Mouse (Mus musculus): Measurements from ENCODE around the gene Dhx16. TPM values are rescaled to one million over a fixed set of nuclear protein-coding genes. Genes with fewer than 3 reads are reported as not detected.

The Dhx16 gene
- polyA plus RNA-seq, 1 experiment from 2014 or later: 40.4 TPM

DNA sequence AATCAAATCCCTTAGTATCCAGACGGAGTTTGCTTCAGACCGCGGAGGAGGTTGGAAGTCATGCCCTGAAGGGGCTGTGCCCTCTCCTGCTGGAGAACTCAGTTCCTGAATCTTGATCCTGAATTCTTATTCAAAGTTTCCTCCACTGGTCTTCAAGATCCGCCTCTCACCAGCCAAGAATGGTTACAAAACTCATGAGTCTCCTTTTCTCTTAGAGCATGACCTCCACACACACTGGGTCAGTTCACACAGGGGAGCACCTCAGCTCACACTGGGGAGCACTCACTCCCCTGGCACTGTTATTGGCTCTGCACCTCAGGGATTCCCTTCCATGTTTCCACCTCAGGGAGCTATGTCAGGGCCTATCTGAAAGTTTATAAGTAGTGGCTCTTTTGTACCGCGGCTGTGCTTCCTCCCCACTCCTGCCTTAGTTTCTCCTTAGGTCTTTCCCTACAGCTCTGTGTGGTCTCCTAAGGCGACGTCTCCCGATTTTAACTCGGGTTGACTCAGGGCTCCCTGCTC lies 14.7 kb upstream of the Dhx16 start:
- H3K4me1 ChIP-seq: peaks cover 51% of the 10 kb centered on the region
- peak overlapping the region; percentile 97 for H3K4me2 ChIP-seq
- peak overlapping the region; percentile 98 for H3K27ac ChIP-seq
- ATAC-seq (replicated peaks): no peak
- H3K36me3 ChIP-seq (replicated peaks): no peaks in the 10 kb centered on the region
- H3K9me3 ChIP-seq: no peaks in the 10 kb centered on the region
- H3K4me3 ChIP-seq: peak overlapping the region; percentile 78
- H3K27me3 ChIP-seq (replicated peaks): no peaks in the 10 kb centered on the region
- WGBS: 26% methylated on average over 10 of the region's 10 CpGs
- H3K9ac ChIP-seq: peak overlapping the region; percentile 91

DNA sequence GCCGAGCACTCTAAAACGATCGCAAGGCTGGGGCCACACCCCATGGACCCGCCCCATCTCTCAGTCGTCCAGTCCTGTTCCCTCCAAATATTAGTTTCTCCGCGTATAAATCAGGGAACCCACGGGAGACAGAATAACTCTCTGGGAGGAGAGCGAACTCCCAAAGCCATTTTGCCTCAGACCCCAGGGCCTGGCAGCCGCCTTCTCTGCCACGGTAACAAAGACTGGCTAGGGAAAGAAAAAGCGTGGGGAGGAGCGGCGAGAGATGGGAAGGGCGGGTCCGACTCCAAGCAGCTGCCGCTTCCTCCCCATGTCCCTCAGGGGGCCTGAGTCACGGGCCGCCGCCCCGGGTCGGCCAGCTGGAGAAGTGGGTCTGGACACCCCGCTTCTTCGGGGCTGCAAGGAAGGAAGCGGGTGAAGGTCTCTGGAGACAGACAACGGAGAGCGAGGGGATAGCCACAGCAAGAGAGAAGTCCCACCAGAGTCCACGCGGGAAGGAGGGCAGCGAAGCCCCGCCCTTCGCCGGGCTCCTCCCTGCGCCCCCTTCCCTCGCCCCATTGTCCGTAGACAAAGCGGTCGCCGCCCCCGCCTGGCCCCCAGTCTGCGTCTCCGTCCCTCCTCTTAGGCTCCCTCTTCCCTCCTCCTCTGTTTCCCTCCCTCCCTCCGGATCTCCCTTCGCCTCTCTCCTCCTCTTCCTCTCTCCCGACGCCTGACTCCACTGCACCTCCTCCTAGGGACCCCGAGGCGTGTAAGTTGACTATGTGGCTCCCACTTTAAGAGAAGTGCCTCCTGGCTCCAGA lies 13.9 kb upstream of the Dhx16 start, which contains the start of gene Ppp1r18:
Ppp1r18 (plus strand) TSS at position 113 of the 800 bp plus-strand sequence.
- peaks cover 56% of the 10 kb centered on the region for H3K4me1 ChIP-seq
- peak within 1 kb of the TSS; percentile 78 for H3K4me3 ChIP-seq
- no peaks in the 10 kb centered on the region for H3K9me3 ChIP-seq
- peak; percentile 59 for ATAC-seq (replicated peaks)
- peak within 1 kb of the TSS; percentile 91 for H3K9ac ChIP-seq
- H3K4me2 ChIP-seq: peak within 1 kb of the TSS; percentile 97
- H3K27me3 ChIP-seq (replicated peaks): no peaks in the 10 kb centered on the region
- H3K36me3 ChIP-seq (replicated peaks): no peaks in the 10 kb centered on the region
- WGBS: under 1% methylated on average over 48 of the region's 48 CpGs
- H3K27ac ChIP-seq: peak within 1 kb of the TSS; percentile 98

DNA sequence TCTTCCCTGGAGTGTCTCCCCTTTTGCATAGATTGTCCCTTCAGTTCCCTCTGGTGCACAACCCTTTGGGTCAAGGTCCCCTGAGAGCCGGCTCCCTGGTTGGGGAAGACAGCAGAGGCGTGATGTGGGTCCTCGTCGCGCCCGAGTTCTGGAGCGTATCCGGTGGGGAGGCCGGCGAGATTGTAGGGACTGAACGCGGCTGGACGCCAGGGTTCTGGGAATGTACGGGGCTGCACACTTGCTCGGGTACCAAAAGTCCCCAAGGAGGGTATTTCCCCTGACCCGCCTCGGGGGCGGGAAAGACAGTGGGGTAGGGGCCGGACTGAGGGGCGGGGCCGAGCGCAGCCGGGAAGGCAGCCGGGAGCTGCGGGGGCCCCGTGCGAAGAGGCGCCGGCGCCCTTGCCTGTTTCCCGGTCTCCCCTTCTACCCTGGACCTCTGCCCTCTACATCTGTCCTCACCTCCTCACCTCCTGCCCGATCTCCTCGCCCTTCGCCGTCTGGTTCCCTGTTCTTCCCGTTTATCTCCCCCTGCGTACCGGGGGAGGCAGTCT lies 13.3 kb upstream of the Dhx16 start:
- peak overlapping the region; percentile 98 for H3K27ac ChIP-seq
- H3K4me3 ChIP-seq: peak overlapping the region; percentile 78
- peak overlapping the region; percentile 91 for H3K9ac ChIP-seq
- H3K9me3 ChIP-seq: no peaks in the 10 kb centered on the region
- H3K27me3 ChIP-seq (replicated peaks): no peaks in the 10 kb centered on the region
- peak; percentile 30 for ATAC-seq (replicated peaks)
- WGBS: 1% methylated on average over 38 of the region's 38 CpGs
- H3K4me1 ChIP-seq: peaks cover 61% of the 10 kb centered on the region
- H3K4me2 ChIP-seq: peak overlapping the region; percentile 97
- 0 out of 2 replicates have a peak, but pooled peaks cover 3% of the 10 kb centered on the region for H3K36me3 ChIP-seq (replicated peaks)

DNA sequence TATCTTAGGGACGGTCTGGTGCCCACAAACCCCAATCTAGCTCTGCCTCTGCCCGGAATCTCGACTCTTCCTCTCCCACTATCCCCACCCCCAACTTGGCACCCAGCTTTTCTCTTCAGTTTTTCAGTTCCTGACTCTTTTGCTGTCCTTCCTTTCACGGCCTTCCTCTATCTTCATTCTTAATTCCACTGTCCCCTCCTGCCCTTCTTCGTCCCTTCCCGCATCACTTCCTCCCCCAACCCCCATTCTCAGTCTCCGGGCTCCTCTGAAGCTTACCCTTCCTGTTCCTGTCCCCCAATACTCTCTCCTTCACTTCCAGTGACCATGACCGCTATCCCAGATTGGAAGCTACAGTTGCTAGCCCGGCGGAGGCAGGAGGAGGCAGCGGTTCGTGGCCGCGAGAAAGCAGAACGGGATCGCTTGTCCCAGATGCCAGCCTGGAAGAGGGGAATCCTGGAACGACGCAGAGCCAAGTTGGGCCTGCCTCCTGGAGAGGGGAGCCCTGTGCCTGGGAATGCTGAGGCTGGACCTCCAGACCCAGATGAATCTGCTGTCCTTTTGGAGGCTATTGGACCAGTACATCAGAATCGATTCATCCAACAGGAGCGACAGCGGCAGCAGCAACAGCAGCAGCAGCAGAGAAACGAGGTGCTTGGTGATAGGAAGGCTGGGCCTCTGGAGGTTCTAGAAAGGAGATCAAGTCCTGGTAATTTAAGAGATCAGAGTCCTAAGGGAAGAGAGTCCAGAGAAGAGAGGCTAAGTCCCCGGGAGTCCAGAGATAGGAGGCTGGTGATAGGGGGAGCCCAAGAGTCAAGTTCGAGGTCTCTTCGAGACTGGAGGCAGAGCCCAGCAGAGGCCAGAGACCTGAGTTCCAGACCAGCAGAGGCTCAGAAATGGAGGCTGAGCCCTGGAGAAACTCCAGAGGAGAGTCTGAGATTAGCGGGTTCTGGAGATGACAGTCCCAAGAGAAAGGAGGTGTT lies 12.4 kb upstream of the Dhx16 start:
- H3K9me3 ChIP-seq: no peaks in the 10 kb centered on the region
- peaks cover 61% of the 10 kb centered on the region for H3K4me1 ChIP-seq
- peak overlapping the region; percentile 91 for H3K9ac ChIP-seq
- WGBS: 6% methylated on average over 26 of the region's 26 CpGs
- no peak for ATAC-seq (replicated peaks)
- peak overlapping the region; percentile 98 for H3K27ac ChIP-seq
- peak overlapping the region; percentile 78 for H3K4me3 ChIP-seq
- no peaks in the 10 kb centered on the region for H3K27me3 ChIP-seq (replicated peaks)
- H3K36me3 ChIP-seq (replicated peaks): 0 out of 2 replicates have a peak, but pooled peaks cover 3% of the 10 kb centered on the region
- H3K4me2 ChIP-seq: peak overlapping the region; percentile 97

DNA sequence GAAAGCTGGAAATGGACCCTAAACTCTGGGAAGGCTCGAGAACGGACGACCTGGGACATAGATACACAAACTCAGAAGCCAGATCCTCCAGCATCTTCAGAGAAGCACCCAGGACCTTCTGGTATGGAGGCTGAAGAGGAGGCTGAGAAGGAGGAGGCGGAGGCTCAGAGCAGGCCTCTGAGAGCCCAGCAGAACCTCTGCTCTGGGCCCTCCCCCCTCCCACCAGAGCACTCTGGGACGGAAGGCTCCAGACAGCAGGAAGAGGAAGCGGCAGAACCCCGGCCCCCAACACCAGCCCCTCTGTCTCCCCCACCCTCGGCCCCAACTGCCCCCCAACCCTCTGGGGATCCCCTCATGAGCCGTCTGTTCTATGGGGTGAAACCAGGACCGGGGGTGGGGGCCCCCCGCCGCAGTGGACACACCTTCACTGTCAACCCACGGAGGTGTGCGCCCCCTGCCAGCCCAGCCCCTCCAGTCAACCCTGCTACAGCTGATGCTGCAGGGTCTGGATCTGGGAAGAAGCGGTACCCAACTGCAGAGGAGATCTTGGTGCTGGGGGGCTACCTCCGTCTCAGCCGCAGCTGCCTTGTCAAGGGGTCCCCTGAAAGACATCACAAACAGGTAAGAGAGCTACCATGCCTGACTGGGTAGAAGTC lies 11.3 kb upstream of the Dhx16 start:
- Histone ChIP-seq H3K27me3 (replicated peaks) (no peaks in the 10 kb centered on the region), H3K27ac (peak overlapping the region; percentile 53), H3K9ac (peak overlapping the region; percentile 61), H3K4me1 (peaks cover 71% of the 10 kb centered on the region), H3K4me2 (peak overlapping the region; percentile 97), H3K9me3 (no peaks in the 10 kb centered on the region), H3K4me3 (peak overlapping the region; percentile 78), H3K36me3 (replicated peaks) (0 out of 2 replicates have a peak, but pooled peaks cover 3% of the 10 kb centered on the region)
- 32% methylated on average over 17 of the region's 17 CpGs for WGBS
- no peak for ATAC-seq (replicated peaks)

DNA sequence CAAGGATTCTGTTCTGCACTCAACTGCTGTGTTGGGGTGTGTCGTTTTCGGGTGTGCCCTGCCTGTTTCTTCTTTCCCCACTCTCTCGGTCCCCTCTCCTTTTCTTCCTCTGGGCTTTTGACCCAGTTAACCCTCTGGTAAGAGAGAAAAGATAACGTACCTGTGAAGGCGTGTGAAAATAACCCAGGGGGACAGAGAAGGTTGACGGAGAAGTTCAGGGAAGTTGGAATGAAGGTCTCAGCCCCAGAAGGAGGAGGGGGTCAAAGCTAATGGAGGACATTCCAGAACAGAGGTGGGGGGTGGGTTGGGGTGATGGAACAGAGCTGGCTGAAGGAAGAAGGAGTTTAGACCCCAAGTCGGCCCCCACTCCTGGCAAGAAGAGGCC lies 10.7 kb upstream of the Dhx16 start:
- peak overlapping the region; percentile 97 for H3K4me2 ChIP-seq
- ATAC-seq (replicated peaks): no peak
- no peaks in the 10 kb centered on the region for H3K9me3 ChIP-seq
- WGBS: 2% methylated on average over 7 of the region's 7 CpGs
- H3K27me3 ChIP-seq (replicated peaks): no peaks in the 10 kb centered on the region
- H3K36me3 ChIP-seq (replicated peaks): 0 out of 2 replicates have a peak, but pooled peaks cover 4% of the 10 kb centered on the region
- peak overlapping the region; percentile 53 for H3K27ac ChIP-seq
- peak overlapping the region; percentile 78 for H3K4me3 ChIP-seq
- peak overlapping the region; percentile 61 for H3K9ac ChIP-seq
- peaks cover 77% of the 10 kb centered on the region for H3K4me1 ChIP-seq

DNA sequence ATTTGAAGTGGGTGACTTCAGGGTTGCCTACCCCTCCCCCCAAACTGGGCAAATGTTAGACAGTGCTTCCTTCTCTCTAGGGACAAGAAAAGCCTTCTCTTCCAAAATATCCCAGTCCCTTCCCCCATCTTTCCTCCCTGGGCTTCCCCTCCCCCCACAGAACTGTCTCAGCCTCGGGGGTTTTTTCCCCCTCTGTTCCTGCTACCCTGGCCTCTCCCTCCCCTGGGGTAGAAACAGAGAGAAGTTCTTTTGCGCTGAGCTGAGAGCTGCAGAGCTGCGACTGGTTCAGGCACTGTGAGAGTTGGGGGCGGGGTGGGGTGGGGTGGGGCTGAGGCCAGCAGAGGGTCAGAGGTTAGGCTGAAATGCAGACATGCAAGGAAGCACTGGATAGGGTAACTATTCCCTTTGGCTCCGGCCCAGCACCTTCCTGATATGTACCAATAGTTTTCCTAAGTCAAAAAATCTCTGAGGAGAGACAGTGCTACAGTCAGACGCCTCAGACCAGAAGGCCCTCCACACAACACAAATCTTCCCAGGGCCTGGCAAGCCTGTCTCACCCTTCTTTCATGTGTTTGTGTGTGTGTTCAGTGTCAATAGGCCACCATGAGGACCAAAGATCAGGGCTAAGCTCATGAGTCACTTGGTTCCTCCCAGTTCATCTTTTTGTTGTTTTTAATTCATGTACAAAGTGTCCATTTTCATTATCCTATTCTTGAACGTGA lies 10.1 kb upstream of the Dhx16 start:
- Histone ChIP-seq H3K4me1 (peaks cover 79% of the 10 kb centered on the region), H3K27me3 (replicated peaks) (no peaks in the 10 kb centered on the region), H3K27ac (peak overlapping the region; percentile 53), H3K4me3 (peak overlapping the region; percentile 78), H3K4me2 (peak overlapping the region; percentile 97), H3K9me3 (no peaks in the 10 kb centered on the region), H3K36me3 (replicated peaks) (0 out of 2 replicates have a peak, but pooled peaks cover 8% of the 10 kb centered on the region), H3K9ac (peak overlapping the region; percentile 61)
- WGBS: 3% methylated on average over 7 of the region's 7 CpGs
- no peak for ATAC-seq (replicated peaks)

DNA sequence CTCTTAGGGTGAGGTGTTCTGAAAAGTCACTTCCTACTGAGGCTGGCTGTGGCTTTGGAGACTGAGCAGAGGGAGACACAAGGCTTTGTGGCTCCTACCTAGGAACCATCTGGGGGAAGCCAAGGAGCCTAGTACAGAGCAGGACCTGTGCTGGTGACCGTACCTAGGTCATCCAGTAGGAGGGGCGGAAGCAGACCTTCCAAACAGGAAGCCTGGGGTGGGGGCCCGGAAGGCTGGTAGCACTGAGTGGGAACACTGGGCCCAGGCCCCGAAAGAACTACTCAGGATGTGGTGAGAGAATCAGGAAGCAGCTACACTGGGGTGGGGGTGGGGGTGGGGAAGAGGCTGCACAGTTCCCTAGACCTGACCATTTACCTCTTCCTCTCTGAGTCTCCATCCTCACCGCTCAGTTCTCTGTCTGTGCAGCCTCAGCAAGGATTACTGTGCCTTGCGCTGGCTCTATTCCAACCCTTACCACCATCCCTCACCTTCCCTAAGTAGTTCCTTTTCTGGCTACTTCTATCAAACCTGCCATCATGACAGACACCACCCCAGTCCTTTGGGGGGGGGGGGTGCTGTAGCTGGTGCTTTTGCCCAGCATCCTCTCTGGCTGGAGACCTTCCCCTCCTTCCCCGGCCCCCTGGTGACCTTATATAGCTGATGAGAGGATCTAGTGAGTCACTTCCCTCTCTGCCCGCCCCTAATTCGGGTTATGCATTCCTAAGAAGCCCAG lies 9.3 kb upstream of the Dhx16 start:
- Histone ChIP-seq H3K4me2 (peak overlapping the region; percentile 97), H3K4me1 (peaks cover 71% of the 10 kb centered on the region), H3K9me3 (no peaks in the 10 kb centered on the region), H3K4me3 (peak overlapping the region; percentile 78), H3K9ac (peak overlapping the region; percentile 61; the same call in 1 of the 2 replicates), H3K36me3 (replicated peaks) (0 out of 2 replicates have a peak, but pooled peaks cover 13% of the 10 kb centered on the region), H3K27me3 (replicated peaks) (no peaks in the 10 kb centered on the region), H3K27ac (peak overlapping the region; percentile 53)
- WGBS: 74% methylated on average over 9 of the region's 9 CpGs
- ATAC-seq (replicated peaks): no peak

DNA sequence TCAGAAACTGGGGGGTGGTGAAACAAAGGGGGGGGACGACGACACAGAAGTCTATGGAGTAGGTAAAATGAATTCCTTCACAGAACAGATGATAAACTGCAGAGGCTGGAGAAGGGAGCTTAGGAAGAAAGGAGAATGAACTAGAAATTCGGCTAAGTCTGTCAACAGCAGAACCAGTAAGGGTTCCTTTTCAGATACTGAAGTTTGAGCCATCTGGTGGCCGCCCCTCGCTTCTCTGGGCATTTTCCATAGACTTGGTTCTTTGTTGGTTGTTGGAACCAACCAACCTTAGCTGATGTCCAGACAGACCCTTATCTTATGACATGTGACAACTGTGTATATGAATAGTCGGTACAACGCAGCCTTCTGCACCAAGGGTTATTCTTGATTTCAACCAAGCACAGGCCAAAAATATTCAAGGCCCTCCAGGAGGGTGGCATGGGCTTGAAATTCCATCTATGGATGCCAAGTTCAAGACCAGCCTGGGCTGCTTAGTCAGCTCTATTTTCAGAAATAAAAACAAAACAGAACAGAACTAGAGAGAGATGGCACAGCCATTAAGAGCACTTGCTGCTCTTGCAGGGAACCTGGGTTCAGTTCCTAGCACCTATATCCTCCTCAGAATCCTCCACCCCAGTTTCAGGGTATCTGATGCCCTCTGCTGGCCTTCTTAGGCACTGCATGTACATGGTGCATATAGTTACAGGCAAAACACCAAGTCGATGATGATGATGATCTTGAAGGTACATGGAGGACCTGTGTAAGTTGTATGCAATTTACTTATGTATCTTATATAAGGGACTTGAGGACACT lies 8.5 kb upstream of the Dhx16 start:
- Histone ChIP-seq H3K4me3 (peak overlapping the region; percentile 78), H3K4me2 (peak overlapping the region; percentile 97), H3K9ac (no peak overlapping the region), H3K27ac (no peak overlapping the region; the same call in 1 of the 2 replicates), H3K27me3 (replicated peaks) (no peaks in the 10 kb centered on the region), H3K36me3 (replicated peaks) (peaks cover 13% of the 10 kb centered on the region; the same call in 1 of the 2 replicates), H3K4me1 (peaks cover 70% of the 10 kb centered on the region), H3K9me3 (no peaks in the 10 kb centered on the region)
- ATAC-seq (replicated peaks): no peak
- 92% methylated on average over 8 of the region's 8 CpGs for WGBS

Measured in midbrain, embryonic 15.5 days (tissue).